Mouse (Mus musculus): ENCODE data around the gene Sema5a.

The Sema5a gene

DNA sequence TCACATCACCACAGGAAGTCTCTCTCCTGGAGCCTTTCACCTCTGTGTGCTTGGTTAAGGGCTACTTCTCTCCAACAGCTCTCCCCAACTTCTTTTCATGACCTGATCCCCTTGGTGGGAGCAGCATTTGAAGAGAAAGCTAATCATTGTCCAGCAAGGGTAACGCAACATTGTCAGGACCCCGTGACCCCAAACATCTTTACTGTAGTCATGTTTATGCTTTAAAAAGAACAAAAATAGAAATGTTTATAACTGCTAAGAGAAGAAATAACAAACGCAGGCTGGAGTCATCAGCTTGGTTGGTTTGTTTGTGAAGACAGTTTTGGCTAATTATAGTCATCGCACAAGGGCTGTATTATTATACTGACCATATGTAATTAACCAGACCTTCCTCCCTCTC is 198.1 kb downstream of the Sema5a start:
- DNase-seq (ENCODE audit: low spot score): no peak

DNA sequence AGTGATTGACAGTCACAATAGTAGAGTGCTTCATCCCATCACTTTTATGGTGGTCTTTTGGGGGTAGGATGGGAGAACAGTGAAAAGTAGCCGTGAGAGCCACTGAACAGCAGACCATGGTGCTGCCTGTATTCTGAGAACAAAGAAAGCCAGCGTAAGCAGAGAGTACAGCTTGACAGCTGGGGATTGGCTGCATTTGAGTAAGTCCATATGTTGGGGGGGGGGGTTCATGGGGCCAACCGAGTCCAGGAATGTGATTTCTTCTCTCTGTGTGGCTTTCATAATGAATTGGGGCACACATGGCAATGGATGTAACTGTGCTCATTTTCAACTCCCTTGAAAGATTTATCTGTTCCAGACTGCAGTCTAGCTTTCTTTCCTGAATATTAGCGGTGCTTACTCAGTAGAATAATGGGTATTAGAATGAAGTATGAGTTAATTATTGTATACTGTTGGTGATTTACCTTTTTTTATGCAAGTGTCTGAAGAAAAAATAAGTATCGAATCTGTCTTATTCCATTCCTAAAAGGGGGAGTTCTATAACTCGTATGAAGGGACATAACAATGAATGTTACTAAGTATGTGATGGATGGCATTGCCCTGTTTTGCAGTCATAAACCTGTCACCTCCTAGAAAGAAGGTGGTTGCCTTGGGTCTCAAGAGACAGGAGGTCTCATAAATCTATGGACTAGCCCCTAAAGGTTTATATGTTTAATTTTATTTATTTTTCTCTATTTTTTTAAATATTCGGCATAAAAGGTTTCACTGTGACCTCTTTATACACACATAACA is 203.1 kb downstream of the Sema5a start:
- DNase-seq (ENCODE audit: low spot score): no peak

DNA sequence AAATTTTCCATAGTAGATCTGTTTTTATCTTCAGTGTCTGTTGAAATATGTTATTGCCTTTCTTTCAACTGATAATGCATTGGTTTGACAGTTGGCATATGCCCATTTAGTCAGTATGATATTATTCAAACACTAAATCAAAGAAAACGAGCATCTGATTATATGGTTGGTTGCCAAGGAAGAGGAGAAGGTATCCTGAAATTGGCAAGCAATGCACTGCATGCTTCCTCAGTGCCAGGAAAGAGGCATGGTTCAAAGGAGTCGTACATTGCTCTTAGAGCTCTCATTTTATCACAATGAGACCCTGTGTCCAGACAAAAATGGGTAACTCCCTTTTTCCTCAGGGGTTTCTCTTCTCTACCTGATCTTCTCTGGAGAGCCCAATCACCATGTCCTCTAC is 214.4 kb downstream of the Sema5a start:
- no peak for DNase-seq (ENCODE audit: low spot score)

GRCm38 (mm10) chr15:32460238-32460637 is 215.6 kb downstream of the Sema5a start:
- no peak for DNase-seq (ENCODE audit: low spot score)

DNA sequence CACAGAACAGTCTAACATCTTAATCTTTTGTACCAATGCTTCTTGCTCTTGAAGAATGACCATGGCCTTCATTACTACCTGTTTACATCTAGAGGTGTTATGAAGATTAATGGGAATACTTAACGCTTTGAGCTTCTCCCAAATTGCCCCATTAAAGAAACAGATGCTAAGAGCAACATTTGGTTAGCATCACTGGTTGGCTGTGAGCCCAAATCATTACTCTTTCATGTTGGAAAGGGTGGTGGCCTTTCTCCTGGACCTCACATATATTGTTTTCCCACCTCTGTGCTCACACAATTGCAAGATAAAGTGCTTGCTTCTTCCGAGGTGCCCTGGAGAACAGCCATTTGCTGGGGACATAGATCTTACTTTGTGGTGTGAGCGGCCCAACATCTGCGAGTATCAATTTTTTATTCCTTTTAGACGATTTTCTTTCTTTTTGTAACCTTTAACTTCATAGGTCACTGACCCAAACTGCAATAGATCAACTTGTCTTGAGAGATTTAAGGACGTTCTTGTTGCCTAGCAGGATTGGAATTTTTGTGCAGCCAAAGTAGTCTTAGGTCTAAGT is 227.0 kb downstream of the Sema5a start:
- no peak for DNase-seq (ENCODE audit: low spot score)

DNA sequence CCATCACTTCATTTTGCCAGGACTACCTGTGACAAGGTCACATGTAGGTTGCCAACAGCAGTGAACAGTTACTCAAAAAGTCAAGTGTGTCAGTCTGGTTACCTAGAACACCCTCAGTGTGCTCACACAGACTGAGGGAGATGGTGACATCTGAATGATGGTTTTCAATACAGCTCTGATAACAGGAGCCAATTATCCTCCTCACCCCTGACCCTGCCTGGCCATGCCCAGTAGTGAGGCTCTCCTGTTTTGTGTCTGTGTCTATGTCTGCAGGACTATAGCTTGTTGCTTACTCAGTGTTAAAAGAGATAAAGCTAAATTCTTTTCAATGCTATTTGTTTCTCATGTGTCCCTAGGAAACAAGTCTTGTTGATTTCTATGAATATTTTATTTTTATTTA is 236.1 kb downstream of the Sema5a start:
- no peak for DNase-seq (ENCODE audit: low spot score)

DNA sequence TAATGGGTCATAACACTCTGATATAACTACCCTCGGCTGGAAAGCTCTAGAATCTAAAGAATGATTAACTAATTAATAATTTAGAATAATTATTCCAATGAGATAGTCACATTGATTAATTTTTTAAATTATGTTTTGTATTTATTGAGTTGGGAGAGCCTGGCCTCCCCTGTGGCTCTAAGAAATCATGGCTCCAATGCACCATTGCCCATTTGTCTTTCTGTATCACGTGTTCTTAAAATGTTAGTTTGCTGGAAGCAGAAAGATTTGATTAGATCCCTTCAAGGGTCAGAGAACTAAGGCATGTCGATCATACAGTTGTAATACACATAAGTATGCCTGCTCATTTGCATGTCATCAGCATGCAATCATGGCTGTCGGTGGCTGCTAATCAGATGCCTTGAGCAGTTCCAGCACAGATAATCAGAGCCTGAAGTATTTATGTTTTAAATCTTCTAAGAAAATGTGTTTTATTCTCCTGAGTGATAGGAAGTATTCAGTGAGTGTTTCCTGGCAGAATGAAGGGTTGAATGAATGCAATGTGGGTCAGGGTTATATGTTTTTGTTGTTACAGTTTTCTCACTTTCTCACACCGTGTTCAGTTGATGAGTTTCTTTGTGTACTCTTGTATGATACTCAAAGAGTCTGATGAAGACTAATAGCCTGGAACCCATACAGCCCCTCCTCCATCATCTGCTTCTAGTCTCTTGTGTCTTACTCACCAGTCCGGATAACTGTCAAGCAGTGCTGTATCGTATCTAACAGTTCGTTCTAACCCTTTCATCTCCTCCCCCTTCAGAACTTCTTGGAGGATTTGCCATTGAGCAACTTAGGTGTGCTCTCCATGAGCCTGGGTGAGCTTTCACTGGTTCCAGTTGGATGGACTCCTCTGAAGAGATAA is 240.7 kb downstream of the Sema5a start:
- no peak for DNase-seq (ENCODE audit: low spot score)

- no peak for DNase-seq (ENCODE audit: low spot score)
Observed at GRCm38 (mm10) chr15:32487968-32488367, 243.4 kb downstream of the Sema5a start.

GRCm38 (mm10) chr15:32494219-32494618 is 249.6 kb downstream of the Sema5a start:
- no peak for DNase-seq (ENCODE audit: low spot score)

GRCm38 (mm10) chr15:32494899-32495298 is 250.3 kb downstream of the Sema5a start:
- DNase-seq (ENCODE audit: low spot score): no peak

- DNase-seq (ENCODE audit: low spot score): no peak
Observed at GRCm38 (mm10) chr15:32496880-32497279, 252.3 kb downstream of the Sema5a start.

DNA sequence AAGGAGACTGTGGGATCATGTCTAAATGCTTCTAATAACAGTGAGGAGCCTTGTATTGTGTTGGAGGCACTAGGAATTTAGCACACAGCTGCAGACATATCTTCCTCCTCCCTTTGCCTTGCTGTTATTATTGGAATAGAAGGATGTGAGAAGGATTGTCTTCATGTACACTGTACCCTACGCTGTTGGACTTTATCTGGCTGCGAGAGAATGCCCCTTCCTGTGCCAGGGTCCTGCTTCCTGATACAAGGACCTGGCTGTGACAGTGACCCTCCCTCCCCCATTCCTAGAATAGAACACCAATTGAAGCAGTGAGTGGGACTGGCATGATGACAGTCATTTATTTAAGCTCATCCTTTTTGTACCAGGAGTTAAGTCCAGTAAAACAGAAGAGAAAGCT is 261.3 kb downstream of the Sema5a start:
- DNase-seq (ENCODE audit: low spot score): no peak

GRCm38 (mm10) chr15:32508282-32508681 is 263.7 kb downstream of the Sema5a start:
- DNase-seq (ENCODE audit: low spot score): no peak

- DNase-seq (ENCODE audit: low spot score): no peak
Observed at GRCm38 (mm10) chr15:32514877-32515276, 270.3 kb downstream of the Sema5a start.

DNA sequence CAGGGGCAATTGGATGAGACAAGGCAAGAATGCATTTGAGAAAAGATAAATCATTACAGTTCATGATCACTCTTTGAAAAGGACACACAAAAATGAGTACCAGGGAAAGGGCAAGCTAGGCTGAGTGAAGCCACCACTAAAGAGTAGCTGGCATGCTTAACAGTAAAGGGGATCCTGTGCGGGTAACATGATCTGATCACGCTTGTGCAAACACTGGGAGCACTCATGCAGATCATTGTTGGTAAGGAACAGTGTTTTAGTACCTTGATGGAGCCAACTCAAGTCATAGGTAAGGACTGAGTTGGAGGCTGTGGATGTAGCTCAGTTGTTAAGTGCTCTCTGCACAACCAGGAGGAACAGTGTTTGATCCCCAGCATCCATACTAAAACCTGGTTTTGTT is 273.3 kb downstream of the Sema5a start:
- DNase-seq (ENCODE audit: low spot score): no peak

DNA sequence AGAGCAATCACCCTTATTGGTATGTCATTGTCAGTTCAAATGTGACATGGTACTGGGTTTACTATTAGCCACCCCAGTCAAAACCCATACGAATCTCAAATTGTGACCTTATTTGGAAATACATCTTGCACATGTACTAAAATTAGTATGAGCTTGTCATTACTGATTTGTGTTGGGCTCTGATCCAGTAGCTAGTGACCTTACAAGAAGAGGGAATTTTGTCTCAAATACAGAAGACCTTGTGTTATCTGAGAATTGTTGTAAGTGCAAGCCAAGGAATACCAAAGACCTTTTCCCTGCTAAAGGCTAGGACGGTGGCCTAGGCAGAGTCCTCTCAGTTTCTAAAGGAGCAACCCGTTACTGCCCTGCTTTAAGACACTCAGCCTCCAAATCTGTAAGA is 287.9 kb downstream of the Sema5a start:
- no peak for DNase-seq (ENCODE audit: low spot score)

- no peak for DNase-seq (ENCODE audit: low spot score)
Observed at GRCm38 (mm10) chr15:32533541-32534080, 289.0 kb downstream of the Sema5a start.

DNA sequence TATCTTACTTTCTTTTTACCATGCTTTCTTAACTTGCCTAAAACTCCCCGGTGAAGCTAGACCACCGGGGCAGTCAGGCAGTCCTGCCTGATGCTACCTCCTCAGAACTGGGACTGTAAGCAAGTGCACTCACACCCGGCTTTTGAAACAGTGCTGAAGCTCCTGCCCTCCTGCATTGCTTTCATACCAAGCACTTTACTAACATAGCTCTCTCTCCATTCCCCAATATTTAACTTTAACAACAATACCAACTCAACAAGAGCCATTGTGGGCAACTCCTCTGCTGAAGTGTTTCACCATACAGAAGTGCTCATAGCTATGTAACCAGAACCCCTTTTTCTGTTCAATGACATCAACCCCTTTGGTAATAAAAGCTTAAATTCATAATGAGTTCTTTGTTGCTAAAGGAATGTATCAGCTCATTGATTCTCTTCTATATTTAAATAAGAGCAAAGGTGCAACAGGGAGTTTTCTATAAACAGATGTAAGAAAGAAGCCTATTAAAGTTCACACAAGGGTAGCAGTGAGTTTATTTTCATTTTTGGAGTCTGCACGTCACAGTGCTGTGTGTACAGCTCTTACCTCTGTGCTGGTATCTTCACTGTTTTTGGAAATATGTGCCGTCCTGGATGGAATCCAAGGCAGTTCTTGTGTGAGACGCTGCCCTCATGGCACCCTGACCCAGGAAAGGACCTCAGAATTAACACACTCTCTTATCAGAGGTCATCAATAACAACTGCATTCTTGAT is 292.3 kb downstream of the Sema5a start:
- no peak for DNase-seq (ENCODE audit: low spot score)

DNA sequence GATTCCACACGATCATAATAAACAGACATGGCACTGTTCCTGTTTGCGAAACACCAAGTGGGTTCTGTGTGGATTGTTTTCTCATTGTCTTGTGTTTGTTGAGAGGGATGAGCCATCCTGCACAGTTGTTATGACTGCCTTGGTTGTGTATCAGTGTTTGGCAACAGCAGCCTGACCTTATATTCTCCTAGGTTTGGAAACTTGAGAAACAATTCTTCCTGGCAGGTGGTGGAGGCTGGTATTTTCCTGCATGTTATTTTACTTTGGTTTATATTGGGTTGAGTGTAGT is 292.8 kb downstream of the Sema5a start:
- no peak for DNase-seq (ENCODE audit: low spot score)

DNA sequence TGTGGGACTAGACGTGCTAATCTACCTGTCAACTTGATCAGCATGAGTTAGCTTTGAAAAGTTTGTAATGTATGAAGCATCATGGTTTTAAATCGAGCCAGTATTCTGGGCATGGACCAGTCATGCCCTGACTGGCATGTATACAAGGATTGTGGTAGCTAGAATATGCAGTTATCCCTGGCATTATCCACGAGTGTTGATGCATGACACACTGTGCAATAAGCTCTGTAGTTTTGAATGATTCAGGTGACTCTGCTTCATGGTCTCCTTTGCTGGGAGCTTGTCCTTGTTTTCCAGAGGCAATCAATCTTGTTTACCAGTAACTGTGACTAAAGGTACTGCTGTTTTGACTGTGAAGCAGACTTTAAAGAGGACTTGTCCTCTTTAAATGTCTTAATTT is 293.5 kb downstream of the Sema5a start:
- no peak for DNase-seq (ENCODE audit: low spot score)

GRCm38 (mm10) chr15:32542746-32543145 is 298.1 kb downstream of the Sema5a start:
- no peak for DNase-seq (ENCODE audit: low spot score)

GRCm38 (mm10) chr15:32543181-32543580 is 298.6 kb downstream of the Sema5a start:
- DNase-seq (ENCODE audit: low spot score): no peak

Measured in MN1 (cell line).